Mouse (Mus musculus) heart, postnatal 25 days (tissue): Measurements from ENCODE around the gene Mef2b. TPM values are rescaled to one million over a fixed set of nuclear protein-coding genes. Genes with fewer than 3 reads are reported as not detected.
"Not testable (repeated sequence)": the region's sequence is repeated elsewhere in the genome, so short reads cannot be mapped to it uniquely, and the experiment has no call there.

Source experiments
- DNase-seq: peaks from one replicate; pipeline ENCODE4 v3.0.0; 2022; ENCODE audit warnings: low spot score
- intact Hi-C: fragments of 180-260 bp; cut with DNase I; formaldehyde crosslinking; loops from one replicate; pipeline ENCODE4 v1.15.1; 2025
- microRNA-seq: library from miRNA; unstranded; fragments of <30 nt; microRNA quantifications from one replicate; pipeline ENCODE4 v1.2.0, GENCODE M21; 2022
- total RNA-seq, 2 experiments: library from RNA; stranded (reverse); gene quantifications; 2 replicates each; pipeline ENCODE4 v1.2.3; 2021

Gene Mef2b
- total RNA-seq, 2 experiments from 2014 or later: 0.31 TPM; not detected in 1

DNA sequence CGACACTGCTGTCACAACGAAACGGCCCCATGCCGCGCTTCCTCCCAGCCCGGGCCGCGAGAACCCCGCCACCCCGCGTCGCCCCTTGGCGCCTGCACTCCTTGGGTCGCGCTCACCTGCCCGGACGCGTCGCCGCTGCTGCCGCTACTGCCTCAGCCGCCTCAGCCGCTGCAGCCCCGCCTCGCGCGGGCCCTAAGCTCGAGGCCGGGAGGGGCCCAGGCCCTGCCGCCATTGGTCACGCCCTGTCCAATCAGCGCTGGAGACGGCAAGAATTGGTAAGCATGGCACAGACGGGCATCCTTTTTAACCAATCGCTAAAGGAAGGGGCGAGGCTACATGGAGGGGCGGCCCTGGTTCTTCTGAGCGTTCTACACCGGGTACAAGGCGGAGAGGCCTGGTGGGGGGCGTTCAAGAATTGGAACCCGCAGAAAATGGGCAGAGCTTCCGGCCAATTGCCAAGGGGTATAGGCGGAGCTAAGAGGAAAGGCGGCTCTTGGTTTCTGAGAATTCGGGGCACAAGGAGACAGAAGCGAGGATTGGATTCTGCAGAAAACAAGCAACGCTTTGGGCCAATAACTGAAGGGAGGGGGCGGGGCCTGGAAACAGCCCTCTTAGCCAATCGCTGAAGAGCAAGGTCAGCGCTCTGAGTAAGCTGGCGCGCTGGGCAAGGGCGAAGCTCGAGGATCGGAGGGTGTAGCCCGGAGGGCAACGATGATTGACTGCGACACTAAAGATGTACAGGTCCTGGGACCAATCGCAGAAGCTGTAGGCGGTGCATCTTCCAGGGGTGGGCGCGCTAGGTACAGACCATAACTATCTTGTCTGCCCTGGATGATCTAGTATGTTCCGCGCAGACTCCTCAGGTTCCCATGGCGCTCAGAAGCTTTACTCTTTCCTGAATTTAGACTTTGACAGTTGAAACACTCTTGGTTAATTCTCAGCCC lies 72.9 kb downstream of the Mef2b start, which contains the start of gene Slc25a42:
TSS of gene Slc25a42 (minus strand) at position 194 of the 944 bp plus-strand sequence.
- peak; percentile 99 for DNase-seq
- intact Hi-C loops: no loop called here

DNA sequence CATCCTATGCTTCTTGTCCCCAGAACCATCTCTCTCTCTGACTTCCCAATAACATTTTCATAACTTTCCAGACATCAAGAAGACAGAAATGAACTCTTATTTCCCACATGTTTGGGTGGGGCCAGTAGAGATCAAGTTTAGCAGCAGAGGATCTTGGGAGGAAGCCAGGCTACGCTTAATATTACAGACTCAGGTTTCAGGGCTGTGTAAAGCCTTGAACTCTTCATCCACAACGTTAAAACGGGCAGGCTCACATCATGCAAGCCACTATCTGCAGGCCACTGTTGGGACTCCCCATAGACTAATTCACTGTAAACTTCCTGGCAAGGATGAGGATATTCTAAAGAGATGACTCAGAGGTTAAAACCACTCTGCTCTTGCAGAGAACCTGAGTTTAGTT lies 74.9 kb downstream of the Mef2b start:
- intact Hi-C loops: no loop called here

DNA sequence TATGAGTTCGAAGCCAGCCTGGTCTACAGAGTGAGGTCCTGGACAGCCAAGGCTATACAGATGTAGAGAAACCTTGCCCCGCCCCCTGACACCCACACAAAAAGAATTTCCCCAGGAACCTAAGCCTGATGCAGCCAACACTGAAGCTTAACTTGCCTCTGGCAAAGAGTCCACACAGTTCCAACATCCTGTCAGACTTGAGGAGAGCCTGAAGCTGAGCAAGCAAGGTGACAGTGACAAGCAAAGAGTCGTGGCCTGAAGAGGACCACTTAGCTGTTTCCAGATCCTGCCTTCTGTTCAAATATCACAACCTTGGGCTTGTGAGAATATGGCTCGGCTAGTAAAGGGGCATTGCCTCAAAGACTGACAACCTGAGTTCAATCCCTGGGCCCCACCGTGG lies 75.6 kb downstream of the Mef2b start:
- DNase-seq: no peak
- intact Hi-C loops: no loop called here

More for the DNA sequence above, 74.9 kb downstream of the Mef2b start:
- DNase-seq: no peak

DNA sequence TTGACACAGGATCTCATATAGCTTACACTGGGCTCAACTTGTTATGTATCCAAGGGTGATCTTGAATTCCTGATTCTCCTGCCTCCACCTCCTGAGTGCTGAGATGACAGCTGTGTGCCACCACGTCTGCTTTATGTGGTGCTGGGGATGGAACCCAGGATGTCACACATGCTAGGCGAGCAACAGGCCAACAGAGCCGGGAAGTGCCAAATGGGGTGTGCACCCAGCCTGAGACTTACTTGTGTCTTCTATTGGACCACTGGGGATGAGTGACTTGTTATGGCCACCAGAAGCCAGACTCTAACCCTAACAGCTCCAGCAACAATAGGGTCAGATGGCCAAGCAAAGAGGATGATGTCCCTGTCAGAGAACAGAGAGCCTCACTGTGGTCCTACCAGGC lies 76.7 kb downstream of the Mef2b start:
- DNase-seq, intact Hi-C loops: not testable (repeated sequence)

DNA sequence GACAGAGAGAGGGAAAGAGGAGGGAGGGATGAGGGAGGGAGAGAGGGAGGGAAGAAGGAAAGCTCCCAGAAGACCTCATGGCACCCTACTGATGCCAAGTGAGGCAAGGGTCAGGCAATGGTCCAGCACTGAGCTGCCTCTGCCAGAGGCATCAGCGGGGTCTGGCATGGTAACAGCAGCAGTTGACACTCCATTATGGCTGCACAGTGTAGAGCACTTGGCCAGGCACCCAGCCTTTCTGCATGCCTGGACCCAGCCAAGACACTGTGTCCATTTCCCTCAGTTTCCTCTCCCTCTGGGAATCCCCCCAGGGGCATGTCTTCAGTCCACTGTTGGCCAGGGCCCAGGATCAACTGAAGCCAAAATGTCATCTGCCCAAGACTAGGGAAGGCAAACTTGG lies 77.1 kb downstream of the Mef2b start:
- DNase-seq: peak; percentile 71
- intact Hi-C loops: no loop called here

Small RNAs within 50 kb of the gene (microRNA-seq; reads per million reads assigned to microRNA genes)
- not detected for gene Mir7066

Other genes with a start within 250 kb of the Mef2b start
- under 1 TPM in 1 of 2 experiments, not detected in 1; 0.20 TPM for gene Tssk6, start 237.5 kb upstream of the Mef2b start, total RNA-seq
- 100 to 1,000 TPM; 446 to 456 TPM for gene Ndufa13, start 237.2 kb upstream of the Mef2b start, total RNA-seq
- gene Yjefn3, start 237.0 kb upstream of the Mef2b start, total RNA-seq: 10 to 100 TPM in 1 of 2 experiments, 1 to 10 TPM in 1; 9.6 to 14.8 TPM
- 10 to 100 TPM; 34.3 to 35.6 TPM for gene Gatad2a, start 143.3 kb upstream of the Mef2b start, total RNA-seq
- gene Mau2, start 97.0 kb upstream of the Mef2b start, total RNA-seq: 10 to 100 TPM; 34.7 to 35.5 TPM
- gene Sugp1, start 96.9 kb upstream of the Mef2b start, total RNA-seq: 10 to 100 TPM; 17.2 to 18.4 TPM
- gene Tm6sf2, start 66.8 kb upstream of the Mef2b start, total RNA-seq: 1 to 10 TPM; 1.1 to 1.3 TPM
- gene Hapln4, start 56.3 kb upstream of the Mef2b start, total RNA-seq: not detected
- gene Ncan, start 18.8 kb upstream of the Mef2b start, total RNA-seq: under 1 TPM in 1 of 2 experiments, not detected in 1; 0.03 TPM
- 1 to 10 TPM; 5.4 to 7.6 TPM for gene Nr2c2ap, start 8.4 kb upstream of the Mef2b start, total RNA-seq
- gene Rfxank, start 557 bp upstream of the Mef2b start, total RNA-seq: 10 to 100 TPM; 20.9 to 21.5 TPM
- 10 to 100 TPM; 21.2 to 25.5 TPM for gene Borcs8, start 212 bp upstream of the Mef2b start, total RNA-seq
- gene Tmem161a, start 32.6 kb downstream of the Mef2b start, total RNA-seq: 10 to 100 TPM; 93.0 to 98.1 TPM
- 10 to 100 TPM; 48.1 to 48.4 TPM for gene Slc25a42, start 72.6 kb downstream of the Mef2b start, total RNA-seq
- gene Sugp2, start 94.5 kb downstream of the Mef2b start, total RNA-seq: 10 to 100 TPM; 38.9 to 41.5 TPM
- 1 to 10 TPM; 7.6 to 8.0 TPM for gene Armc6, start 94.8 kb downstream of the Mef2b start, total RNA-seq
- 10 to 100 TPM; 12.0 to 12.3 TPM for gene Homer3, start 143.1 kb downstream of the Mef2b start, total RNA-seq
- gene Ddx49, start 162.8 kb downstream of the Mef2b start, total RNA-seq: 10 to 100 TPM; 24.7 to 33.8 TPM
- 100 to 1,000 TPM; 145 to 159 TPM for gene Cope, start 162.8 kb downstream of the Mef2b start, total RNA-seq
- under 1 TPM; 0.31 to 0.39 TPM for gene Cers1, start 176.1 kb downstream of the Mef2b start, total RNA-seq
- under 1 TPM in 1 of 2 experiments, not detected in 1; 0.21 TPM for gene Gdf1, start 190.1 kb downstream of the Mef2b start, total RNA-seq
- 10 to 100 TPM; 43.2 to 46.3 TPM for gene Upf1, start 213.6 kb downstream of the Mef2b start, total RNA-seq
- 1 to 10 TPM; 6.1 to 7.0 TPM for gene Comp, start 233.8 kb downstream of the Mef2b start, total RNA-seq